Mouse (Mus musculus) brain, embryonic 14.5 days (tissue): Measurements from ENCODE around the gene Nrxn3.

Source experiments
- CTCF ChIP-seq: fragments of 200-500 bp; IDR thresholded peaks from 2 replicates; pipeline ENCODE4 v1.5.1; 2012; ENCODE audit warnings: inconsistent platforms, mild to moderate bottlenecking, moderate library complexity, borderline replicate concordance; ENCODE audit not compliant: insufficient read depth, insufficient read length; ENCODE audit errors: extremely low read depth
- POLR2A ChIP-seq: fragments of 200-500 bp; IDR thresholded peaks from 2 replicates; pipeline ENCODE4 v1.6.1; 2012; ENCODE audit warnings: mild to moderate bottlenecking, inconsistent platforms, borderline replicate concordance; ENCODE audit not compliant: poor library complexity, insufficient read depth, insufficient read length, severe bottlenecking; ENCODE audit errors: extremely low read depth

DNA sequence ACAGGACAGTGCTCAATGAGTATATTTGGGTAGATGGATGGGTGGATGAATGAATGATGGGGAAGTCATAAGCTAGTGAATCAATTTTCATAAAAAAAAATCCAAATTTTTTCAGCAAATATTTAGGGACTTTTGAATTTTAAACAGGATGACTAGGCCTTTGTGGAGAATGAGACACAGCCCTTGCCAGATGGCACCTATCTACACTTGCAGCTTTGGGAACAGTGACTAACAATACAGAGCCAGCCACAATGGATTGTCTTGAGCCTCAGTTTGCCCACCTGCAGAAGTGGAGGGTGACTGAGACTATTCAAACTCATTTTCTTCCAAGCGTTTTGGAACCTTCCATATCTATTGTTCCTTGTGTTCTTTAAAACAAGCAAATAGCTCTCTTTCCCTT lies 55.4 kb downstream of the Nrxn3 start:
- TF ChIP-seq CTCF (no peak), POLR2A (no peak)
